Mouse (Mus musculus): ENCODE results near the gene Ribc2. TPM values are rescaled to one million over a fixed set of nuclear protein-coding genes. Genes with fewer than 3 reads are reported as not detected.

Gene Ribc2
- total RNA-seq, 2 experiments from 2014 or later: not detected

DNA sequence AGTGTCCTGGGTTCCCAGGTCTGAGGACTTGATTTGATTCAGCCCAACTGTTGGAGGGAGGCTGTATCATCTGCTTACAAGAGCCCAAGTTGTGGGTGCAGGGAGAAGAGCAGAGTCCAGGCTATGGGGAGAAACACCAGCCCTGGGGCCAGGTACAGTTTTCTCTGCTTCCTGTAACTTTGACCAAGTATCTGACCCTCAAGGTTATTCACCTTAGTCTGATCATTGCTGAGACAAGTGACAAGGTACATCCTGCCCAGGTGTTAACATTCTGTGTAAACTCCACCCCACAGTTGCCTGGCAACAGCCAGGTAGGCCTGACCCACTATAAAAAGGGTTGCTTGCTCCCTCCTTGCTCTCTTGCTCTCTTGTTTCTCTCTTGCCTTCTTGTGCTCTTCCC lies 29.5 kb downstream of the Ribc2 start:
- intact Hi-C loops (cut with DNase I): no loop called here
- no peak for TF ChIP-seq CTCF (IDR thresholded peaks at IDR 0.05)
- DNase-seq: no peak
- H3K4me3 ChIP-seq: no peak overlapping the region
- no peak overlapping the region for H3K27ac ChIP-seq

DNA sequence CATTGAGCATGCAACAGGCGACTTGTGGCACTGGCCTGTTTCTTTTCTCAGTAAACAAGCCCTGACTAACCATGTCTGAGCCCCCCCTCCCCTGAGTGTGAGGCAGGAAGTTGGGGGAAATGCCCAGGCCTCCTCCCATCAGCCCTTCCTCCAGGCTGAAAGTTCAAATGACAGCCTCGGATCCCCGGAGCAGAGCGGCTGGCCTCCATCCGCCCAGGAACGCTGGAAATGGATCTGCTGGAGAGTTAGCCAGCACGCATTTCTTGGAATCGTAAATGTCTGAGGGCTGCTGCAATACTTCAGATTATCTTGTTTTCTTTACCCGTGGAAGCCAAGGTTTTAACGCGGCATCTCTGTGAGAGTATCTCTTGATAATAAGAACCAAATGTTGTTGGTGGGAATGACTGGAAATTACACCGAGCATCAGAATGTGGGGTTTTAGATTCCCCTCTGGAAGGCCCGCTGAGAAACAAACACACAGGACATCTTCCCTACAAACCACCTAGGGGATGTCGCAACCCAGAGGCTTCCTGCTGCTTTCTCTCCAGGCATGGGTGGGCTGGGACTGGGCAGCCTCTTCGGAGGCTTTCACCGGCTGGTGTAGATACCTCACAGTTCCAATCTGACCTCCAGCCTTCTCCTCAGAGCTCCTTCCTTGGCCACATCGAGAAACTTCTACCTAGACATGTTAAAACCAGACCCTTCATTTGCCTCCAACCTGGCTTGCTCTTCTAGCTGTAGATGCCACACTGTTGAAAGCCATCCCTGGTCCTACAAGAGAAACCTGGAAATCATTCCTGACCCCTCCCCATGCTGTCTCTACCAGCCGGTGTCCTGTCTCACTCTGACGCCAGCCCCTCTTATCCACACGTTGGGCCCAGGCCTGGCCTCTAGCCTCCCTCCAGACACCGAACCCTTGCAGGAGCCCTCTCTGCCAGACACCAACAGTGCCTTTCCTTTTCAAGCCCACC lies 31.1 kb downstream of the Ribc2 start:
- Histone ChIP-seq H3K4me3 (no peak overlapping the region), H3K27ac (peak overlapping the region; percentile 68)
- intact Hi-C loops (cut with DNase I): no loop called here
- peak; percentile 77 for DNase-seq
- TF ChIP-seq CTCF (IDR thresholded peaks at IDR 0.05): no peak

DNA sequence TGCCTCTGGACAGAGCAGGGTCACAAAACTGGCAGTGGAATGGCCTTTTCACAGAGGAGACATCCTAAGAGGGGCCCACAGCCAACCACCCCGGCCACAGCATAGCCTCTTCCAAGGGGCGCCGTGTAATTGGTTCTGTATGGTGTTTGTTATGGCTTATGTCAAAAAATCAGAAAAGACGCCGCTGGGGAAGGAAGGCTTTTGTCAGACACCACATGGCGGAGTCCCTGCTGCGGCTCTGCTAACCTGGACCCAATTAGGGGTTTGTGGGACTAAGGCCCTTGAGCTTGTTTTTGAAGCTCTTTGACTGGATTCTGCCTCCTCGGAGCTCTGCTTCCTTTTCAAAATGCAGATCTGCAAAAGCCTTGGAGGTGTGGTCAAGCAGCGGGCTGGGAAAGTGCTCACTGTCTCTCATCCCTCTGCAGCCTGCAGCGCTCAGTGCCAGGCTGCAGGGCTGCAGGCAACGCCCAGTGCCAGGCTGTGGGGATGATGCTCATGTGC lies 34.6 kb downstream of the Ribc2 start:
- intact Hi-C loops (cut with DNase I): no loop called here
- no peak for TF ChIP-seq CTCF (IDR thresholded peaks at IDR 0.05)
- H3K27ac ChIP-seq: peak overlapping the region; percentile 65
- peak; percentile 44 for DNase-seq
- no peak overlapping the region for H3K4me3 ChIP-seq

DNA sequence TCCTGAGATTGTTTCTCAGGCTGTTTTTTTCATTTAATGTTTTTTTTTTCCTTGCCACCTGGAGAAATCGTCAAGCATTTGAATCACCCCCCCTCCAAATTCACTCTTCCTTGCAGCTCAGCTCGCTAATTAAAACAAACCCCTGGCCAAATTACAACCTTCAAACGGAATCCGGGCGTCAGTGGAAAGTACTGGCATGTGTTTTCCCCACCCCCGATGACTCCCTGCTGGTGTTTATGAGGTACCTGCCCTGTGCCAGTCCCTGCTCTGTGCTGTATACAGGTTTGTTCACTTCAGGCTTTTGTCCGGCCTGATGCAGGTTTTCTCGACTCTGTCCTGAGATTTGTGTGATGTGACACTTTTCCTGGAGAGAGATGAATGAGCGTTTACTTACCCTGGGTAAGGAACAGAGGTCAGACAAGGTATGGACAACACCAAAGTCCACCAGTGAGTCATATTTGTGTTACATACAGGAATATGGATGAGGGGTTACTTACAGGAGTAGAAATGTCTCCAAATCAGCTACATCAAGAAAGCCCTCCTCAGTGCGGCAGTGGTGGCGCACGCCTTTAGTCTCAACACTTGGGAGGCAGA lies 35.3 kb downstream of the Ribc2 start:
- intact Hi-C loops (cut with DNase I): no loop called here
- DNase-seq: peak; percentile 47
- no peak for TF ChIP-seq CTCF (IDR thresholded peaks at IDR 0.05)

DNA sequence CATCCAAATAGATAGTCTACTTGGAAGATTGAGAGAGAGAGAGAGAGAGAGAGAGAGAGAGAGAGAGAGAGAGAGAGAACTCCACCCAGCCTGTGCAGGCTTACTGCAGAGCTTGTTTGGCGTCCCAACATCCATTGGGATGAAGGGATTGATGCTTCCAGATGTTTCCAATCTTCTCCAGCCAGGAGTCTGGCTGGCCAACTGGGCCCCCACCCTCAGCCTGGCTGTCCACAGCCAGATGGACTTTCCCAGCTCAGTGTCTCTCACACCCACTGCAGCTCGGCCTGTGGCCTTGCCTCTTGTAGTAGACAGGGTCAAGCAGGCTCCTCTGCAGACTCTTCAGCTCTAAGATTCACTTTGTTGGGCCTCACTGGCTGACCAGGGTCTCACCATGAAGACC lies 40.2 kb downstream of the Ribc2 start:
- intact Hi-C loops (cut with DNase I): no loop called here
- no peak overlapping the region for H3K27ac ChIP-seq
- no peak for TF ChIP-seq CTCF (IDR thresholded peaks at IDR 0.05)
- DNase-seq: peak; percentile 82
- H3K4me3 ChIP-seq: no peak overlapping the region

More for the DNA sequence above, 35.3 kb downstream of the Ribc2 start:
- Histone ChIP-seq H3K27ac (peak overlapping the region; percentile 65), H3K4me3 (no peak overlapping the region)

DNA sequence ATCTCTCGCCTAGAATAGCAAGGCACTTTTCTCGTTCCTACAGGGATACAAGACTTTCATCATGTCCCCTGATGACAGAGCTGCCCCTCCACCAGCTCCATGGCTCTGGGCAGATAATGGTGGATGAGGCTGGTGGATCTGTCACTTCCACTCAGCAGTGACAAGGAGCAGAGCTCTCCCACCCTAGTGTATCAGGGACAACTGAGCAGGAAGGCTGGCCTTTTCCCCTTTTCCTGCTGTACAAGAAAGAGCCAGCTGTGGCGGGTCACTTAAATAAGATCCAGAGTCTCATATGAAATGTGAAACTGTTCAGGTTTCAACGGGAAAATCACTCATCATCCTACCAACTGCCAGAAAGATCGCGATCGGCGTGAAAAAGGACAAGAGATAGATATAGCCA lies 41.5 kb downstream of the Ribc2 start:
- Histone ChIP-seq H3K4me3 (peak overlapping the region; percentile 7), H3K27ac (no peak overlapping the region)
- TF ChIP-seq CTCF (IDR thresholded peaks at IDR 0.05): no peak
- DNase-seq: no peak
- intact Hi-C loops (cut with DNase I): no loop called here

DNA sequence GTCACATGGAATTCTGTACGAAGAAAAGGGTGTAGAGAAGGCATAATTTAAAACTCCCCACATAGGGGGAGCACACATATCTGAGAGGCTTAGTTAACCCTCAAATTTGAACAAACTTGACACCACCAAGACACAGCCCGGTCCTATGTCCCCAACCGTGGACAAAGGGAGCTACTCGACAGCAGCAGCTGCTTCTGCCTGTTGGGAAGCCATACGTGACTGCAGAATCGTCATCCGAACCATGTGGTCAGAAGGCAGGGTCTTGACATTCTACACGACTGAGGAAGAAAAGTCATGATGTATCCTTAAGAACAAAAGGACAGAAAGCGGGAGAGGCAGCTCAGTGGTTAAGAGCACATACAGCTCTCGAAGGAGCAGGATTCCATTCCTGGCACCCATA lies 42.2 kb downstream of the Ribc2 start:
- no peak overlapping the region for H3K27ac ChIP-seq
- intact Hi-C loops (cut with DNase I): no loop called here
- DNase-seq: no peak
- no peak overlapping the region for H3K4me3 ChIP-seq
- no peak for TF ChIP-seq CTCF (IDR thresholded peaks at IDR 0.05)

DNA sequence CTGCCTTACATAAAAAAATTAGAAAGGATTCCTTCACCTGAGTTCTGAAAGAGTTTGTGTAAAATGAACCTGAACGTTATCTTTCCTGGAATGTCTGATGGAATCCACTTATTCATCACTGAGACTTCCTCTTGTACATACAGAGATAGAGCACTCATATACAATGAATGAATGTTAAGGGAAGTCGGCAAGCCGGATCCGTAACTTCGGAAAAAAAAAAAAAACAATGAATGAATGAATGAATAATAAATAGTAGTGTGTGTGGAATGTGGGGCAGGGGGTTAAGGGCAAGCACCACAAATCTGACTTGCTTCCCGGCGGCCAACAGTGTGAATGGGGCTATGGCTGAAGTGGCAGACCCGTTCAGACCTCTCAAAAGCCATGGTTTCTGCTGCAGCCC lies 45.7 kb downstream of the Ribc2 start:
- intact Hi-C loops (cut with DNase I): no loop called here
- no peak overlapping the region for H3K4me3 ChIP-seq
- DNase-seq: peak; percentile 39
- H3K27ac ChIP-seq: no peak overlapping the region
- TF ChIP-seq CTCF (IDR thresholded peaks at IDR 0.05): no peak

DNA sequence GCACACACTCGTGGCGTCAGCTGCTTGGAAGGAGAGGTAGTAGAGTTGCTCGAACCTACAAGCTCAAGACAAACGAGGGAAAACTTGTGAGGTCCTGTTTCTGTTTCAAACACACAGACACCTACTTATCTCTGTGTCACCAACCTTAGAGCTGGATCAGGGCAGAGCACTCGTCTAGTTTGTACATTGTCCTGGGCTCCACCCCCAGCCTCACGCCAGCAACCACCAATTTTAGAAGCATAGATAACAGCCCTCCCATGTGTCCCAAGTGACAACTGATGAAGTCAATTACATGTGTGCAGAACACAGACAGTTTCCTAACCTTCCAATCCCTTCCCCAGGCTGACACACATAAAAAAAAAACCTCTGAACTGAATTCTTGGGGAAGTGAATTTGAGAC lies 46.3 kb downstream of the Ribc2 start:
- Histone ChIP-seq H3K4me3 (no peak overlapping the region), H3K27ac (no peak overlapping the region)
- intact Hi-C loops (cut with DNase I): no loop called here
- no peak for DNase-seq
- no peak for TF ChIP-seq CTCF (IDR thresholded peaks at IDR 0.05)

DNA sequence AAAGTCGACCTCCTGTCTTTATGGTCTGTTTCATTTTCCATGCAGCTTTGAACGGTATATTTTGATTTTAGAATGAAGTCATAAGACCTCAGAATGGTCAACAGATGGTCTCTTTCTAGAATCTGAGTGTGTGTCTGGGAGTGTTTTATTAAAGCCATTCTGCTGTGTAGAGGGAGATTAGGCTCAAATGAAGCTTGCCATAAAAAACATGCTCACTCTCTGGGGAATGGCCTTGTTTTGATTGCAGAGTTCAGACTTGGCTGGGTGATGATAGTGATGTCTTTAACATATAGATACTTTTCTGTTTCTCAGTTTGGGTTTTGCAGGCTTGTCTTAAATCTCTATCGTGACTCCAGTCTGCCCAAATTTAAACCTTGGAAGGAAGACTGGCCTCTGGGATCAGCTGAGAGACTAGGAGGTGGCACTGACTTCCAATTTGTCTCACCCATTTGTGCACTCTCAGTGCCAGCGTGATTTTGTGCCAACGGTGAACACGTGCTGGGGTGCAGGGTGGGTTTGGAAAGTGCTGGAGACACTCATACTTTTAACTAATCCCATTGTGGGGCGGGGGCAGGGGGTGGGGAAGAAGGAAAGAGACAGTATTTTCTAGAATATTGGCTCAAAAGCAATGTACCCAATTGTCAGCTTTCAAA lies 47.8 kb downstream of the Ribc2 start:
- Histone ChIP-seq H3K4me3 (no peak overlapping the region), H3K27ac (no peak overlapping the region)
- no peak for DNase-seq
- no peak for TF ChIP-seq CTCF (IDR thresholded peaks at IDR 0.05)
- intact Hi-C loops (cut with DNase I): no loop called here

DNA sequence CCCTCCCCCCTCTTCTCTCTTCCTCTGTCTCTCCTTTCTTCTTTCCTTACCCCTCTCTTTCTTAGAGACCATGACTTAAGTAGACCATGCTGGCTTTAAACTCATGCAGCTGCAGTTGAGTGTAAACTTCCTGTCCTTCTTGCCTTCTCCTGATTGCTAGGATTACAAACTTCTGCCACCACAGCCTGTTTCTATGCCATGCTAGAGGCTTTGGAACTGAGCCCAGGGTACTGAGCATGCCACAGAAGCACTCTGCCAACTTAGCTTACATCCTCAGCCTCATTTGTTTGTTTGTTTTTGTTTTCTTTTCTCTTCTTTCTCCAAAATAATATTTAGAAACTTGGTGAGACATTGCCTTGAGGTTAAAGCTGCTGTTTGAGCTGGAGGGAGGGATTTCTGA lies 48.5 kb downstream of the Ribc2 start:
- intact Hi-C loops (cut with DNase I): no loop called here

DNA sequence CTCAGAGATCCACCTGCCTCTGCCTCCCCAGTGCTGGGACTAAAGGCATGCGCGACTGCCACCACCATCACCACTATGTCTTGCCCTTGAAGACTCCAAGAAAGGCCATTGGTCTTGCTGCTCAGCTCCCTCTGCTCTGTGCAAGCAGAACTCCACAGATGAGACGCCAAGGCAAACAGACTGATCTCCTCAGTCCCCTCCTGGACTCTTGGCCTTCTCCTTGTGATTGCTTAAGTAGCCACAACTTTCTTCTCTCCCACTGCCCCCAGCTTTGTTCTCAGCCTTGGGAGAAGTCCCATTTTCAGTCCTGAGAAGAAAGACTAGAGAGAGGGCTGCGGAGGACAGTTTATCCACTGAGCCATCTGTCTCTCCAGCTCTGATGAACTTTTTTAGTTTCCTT lies 50.2 kb downstream of the Ribc2 start:
- TF ChIP-seq CTCF (IDR thresholded peaks at IDR 0.05): no peak
- intact Hi-C loops (cut with DNase I): no loop called here
- H3K4me3 ChIP-seq: no peak overlapping the region

More for the DNA sequence above, 48.5 kb downstream of the Ribc2 start:
- DNase-seq: no peak
- H3K4me3 ChIP-seq: no peak overlapping the region
- TF ChIP-seq CTCF (IDR thresholded peaks at IDR 0.05): no peak
- no peak overlapping the region for H3K27ac ChIP-seq

DNA sequence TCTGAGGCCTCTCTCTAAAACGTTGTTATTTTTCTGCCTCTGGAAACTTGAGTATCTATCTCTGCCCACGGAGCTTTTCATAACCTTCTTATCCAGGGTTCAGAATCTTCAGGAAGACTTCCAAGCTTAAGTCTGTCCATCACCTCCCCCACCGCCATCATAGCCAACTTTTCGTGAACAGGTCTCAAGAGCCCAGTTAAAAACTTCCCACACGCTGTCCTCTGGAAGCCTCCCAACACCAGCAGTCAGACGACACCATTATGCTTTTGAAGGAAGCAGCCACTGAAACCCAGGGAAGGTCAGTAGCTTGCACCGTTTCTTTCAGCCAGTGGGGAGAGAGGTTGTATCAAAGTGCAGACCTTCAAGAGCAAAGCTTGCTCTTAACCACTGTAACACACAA lies 55.0 kb downstream of the Ribc2 start:
- intact Hi-C loops (cut with DNase I): no loop called here
- Histone ChIP-seq H3K27ac (no peak overlapping the region), H3K4me3 (no peak overlapping the region)
- DNase-seq: peak; percentile 54
- TF ChIP-seq CTCF (IDR thresholded peaks at IDR 0.05): no peak

More for the DNA sequence above, 50.2 kb downstream of the Ribc2 start:
- no peak overlapping the region for H3K27ac ChIP-seq
- no peak for DNase-seq

Data from gastrocnemius, adult 2 months (tissue).